Mouse (Mus musculus) liver, adult 2 months (tissue): ENCODE data around the gene Adgrl3. TPM values are rescaled to one million over a fixed set of nuclear protein-coding genes. Genes with fewer than 3 reads are reported as not detected.

Source experiments
- DNase-seq: peaks from one replicate; pipeline ENCODE4 v3.0.0-alpha.2; 2011; ENCODE audit warnings: low read depth, low spot score; ENCODE audit errors: extremely low read depth
- H3K27ac ChIP-seq: fragments of 200-500 bp; replicated peaks from 2 replicates; pipeline ENCODE4 v1.5.1; 2012; ENCODE audit warnings: low read depth, mild to moderate bottlenecking, control low read depth, inconsistent platforms, low read length; ENCODE audit not compliant: insufficient read depth
- H3K27me3 ChIP-seq: fragments of 200-500 bp; 2 replicates; pipeline ENCODE4 v1.6.1; 2012; ENCODE audit warnings: mild to moderate bottlenecking, moderate library complexity, low read length, inconsistent platforms; ENCODE audit not compliant: control insufficient read depth, insufficient read depth
- H3K36me3 ChIP-seq: fragments of 200-500 bp; 2 replicates; pipeline ENCODE4 v1.6.1; 2012; ENCODE audit warnings: low read length, inconsistent platforms; ENCODE audit not compliant: control insufficient read depth, insufficient read depth
- H3K4me1 ChIP-seq: fragments of 200-500 bp; 2 replicates; pipeline ENCODE4 v1.6.1; 2011; ENCODE audit warnings: low read length; ENCODE audit not compliant: control insufficient read depth, insufficient read depth
- H3K4me3 ChIP-seq: fragments of 200-500 bp; 2 replicates; pipeline ENCODE4 v1.5.1; 2011; ENCODE audit warnings: low read depth, mild to moderate bottlenecking, control low read depth, low read length, moderate library complexity; ENCODE audit not compliant: insufficient read depth
- H3K79me2 ChIP-seq: fragments of 200-500 bp; 2 replicates; pipeline ENCODE4 v1.6.1; 2012; ENCODE audit warnings: inconsistent platforms, mild to moderate bottlenecking, low read length, moderate library complexity; ENCODE audit not compliant: control insufficient read depth, insufficient read depth
- H3K9ac ChIP-seq: fragments of 200-500 bp; 2 replicates; pipeline ENCODE4 v1.6.1; 2012; ENCODE audit warnings: low read depth, mild to moderate bottlenecking, control low read depth, inconsistent platforms, low read length
- CTCF ChIP-seq: fragments of 200-500 bp; IDR thresholded peaks from 2 replicates; pipeline ENCODE4 v1.5.1; 2011; ENCODE audit warnings: low read depth, low read length, control low read depth
- POLR2A ChIP-seq: fragments of 200-500 bp; IDR thresholded peaks from 2 replicates; pipeline ENCODE4 v1.6.1; 2011; ENCODE audit warnings: low read length, control low read depth; ENCODE audit not compliant: insufficient read depth; ENCODE audit errors: extremely low read depth
- WGBS: fragments of 180-500 bp; shearing (Covaris S2); methylation state at CpG from one replicate; pipeline ENCODE4 v1.1.7; 2018; 5-methylcytosine and 5-hydroxymethylcytosine counted together
- polyA plus RNA-seq: library from polyadenylated mRNA; depleted of rRNA; stranded (reverse); fragments of >200 nt; gene quantifications from 2 replicates; pipeline ENCODE4 v1.2.3, GENCODE M21; 2012
- total RNA-seq: library from RNA; depleted of rRNA; stranded (reverse); fragments of >200 nt; gene quantifications from 2 replicates; pipeline ENCODE4 v1.2.3, GENCODE M21; 2014

Adgrl3 gene
- total and polyA plus RNA-seq, 2 experiments: 0.33 to 1.0 TPM

DNA sequence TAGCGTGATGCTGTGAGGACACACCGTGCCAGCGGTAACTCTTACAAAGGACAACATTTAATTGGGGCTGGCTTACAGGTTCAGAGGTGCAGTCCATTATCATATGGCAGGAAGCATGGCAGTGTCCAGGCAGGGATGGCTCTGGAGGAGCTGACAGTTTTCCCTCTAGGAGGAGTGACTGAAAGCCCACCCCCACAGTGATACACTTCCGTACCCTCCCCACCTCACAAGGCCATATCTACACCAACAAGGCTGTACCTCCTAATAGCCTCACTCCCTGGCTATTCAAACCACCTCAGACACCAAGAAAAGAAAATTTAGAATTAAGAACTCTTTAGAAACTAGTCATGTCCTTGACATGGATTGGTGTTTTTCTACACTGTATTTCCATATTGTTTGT is 583.0 kb downstream of the Adgrl3 start:
- TF ChIP-seq CTCF (no peak), POLR2A (no peak)
- Histone ChIP-seq H3K4me1 (no peaks in the 10 kb centered on the region), H3K36me3 (no peaks in the 10 kb centered on the region), H3K79me2 (no peaks in the 10 kb centered on the region), H3K4me3 (no peak overlapping the region), H3K9ac (no peak overlapping the region), H3K27ac (no peak overlapping the region), H3K27me3 (no peaks in the 10 kb centered on the region)
- DNase-seq: no peak
- 96% methylated on average over 4 of the region's 4 CpGs for WGBS

DNA sequence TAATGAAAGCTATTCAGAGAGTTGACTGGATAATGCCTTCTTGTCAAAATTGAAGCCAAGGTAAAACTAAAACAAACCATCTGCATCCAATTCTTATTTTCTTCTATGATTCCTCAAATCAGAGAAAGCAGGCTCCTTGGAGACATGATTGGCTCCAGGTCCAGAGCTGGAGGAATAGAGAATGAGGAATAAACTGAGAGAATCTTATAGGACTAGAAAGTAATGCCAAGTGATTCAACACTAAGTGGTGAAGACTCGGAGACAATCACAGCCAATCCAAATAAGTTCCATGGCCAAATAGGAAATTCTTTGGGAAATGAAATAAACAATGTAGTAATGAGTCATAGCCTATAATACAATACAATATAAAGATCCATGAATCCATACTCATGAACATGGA is 585.7 kb downstream of the Adgrl3 start:
- H3K27me3 ChIP-seq: no peaks in the 10 kb centered on the region
- H3K4me3 ChIP-seq: no peak overlapping the region
- no peaks in the 10 kb centered on the region for H3K79me2 ChIP-seq
- WGBS: 74% methylated on average over 1 of the region's 1 CpGs
- no peak overlapping the region for H3K27ac ChIP-seq
- DNase-seq: no peak
- no peaks in the 10 kb centered on the region for H3K4me1 ChIP-seq
- TF ChIP-seq CTCF (no peak), POLR2A (no peak)
- no peak overlapping the region for H3K9ac ChIP-seq
- no peaks in the 10 kb centered on the region for H3K36me3 ChIP-seq

DNA sequence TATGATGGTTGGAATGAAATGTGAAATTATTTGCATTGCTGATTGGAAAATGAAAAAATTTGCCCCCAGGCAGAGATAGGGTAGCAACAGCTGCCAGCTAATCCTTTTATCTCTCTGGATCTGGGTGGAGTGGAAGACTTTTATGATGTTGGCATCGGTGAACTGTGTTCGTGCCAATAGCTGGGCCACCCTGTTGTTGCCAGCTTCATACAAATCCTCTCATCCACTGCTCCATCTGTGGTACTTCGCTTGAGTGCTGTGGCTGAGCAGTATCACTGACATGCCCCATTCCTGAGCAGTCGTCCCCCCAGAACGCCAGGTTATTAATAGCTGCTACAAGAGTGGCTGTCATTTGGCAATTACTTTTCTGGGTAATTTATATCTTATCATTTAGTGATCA is 590.3 kb downstream of the Adgrl3 start:
- Histone ChIP-seq H3K4me3 (no peak overlapping the region), H3K36me3 (no peaks in the 10 kb centered on the region), H3K9ac (no peak overlapping the region), H3K79me2 (no peaks in the 10 kb centered on the region), H3K27ac (no peak overlapping the region), H3K27me3 (no peaks in the 10 kb centered on the region), H3K4me1 (peaks cover under 1% of the 10 kb centered on the region; the same call in 1 of the 2 replicates)
- 93% methylated on average over 5 of the region's 5 CpGs for WGBS
- DNase-seq: no peak
- TF ChIP-seq CTCF (no peak), POLR2A (no peak)

DNA sequence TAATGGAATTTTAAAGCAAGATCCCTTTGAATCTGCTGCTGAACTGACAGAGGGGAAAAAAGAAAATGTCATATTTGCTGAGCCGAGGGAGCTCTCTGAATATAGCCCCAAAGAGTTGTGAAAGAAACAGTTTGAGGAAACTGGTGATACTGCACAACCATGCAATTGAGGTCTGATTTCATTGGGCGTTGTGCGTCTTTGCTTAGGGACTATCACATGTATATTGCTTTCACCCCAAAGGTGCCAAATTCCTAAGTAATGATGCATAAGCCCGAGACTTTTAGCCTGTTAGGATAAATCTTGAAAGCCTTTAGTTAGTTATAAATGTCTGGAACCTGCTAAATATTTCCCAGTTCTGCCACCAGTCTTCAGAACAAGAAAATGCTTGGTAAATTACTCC is 594.7 kb downstream of the Adgrl3 start:
- no peak for DNase-seq
- Histone ChIP-seq H3K4me3 (no peak overlapping the region), H3K9ac (no peak overlapping the region), H3K36me3 (no peaks in the 10 kb centered on the region), H3K79me2 (no peaks in the 10 kb centered on the region), H3K27ac (no peak overlapping the region), H3K27me3 (no peaks in the 10 kb centered on the region), H3K4me1 (peaks cover 2% of the 10 kb centered on the region; the same call in 1 of the 2 replicates)
- WGBS: 79% methylated on average over 4 of the region's 4 CpGs
- TF ChIP-seq CTCF (no peak), POLR2A (no peak)

DNA sequence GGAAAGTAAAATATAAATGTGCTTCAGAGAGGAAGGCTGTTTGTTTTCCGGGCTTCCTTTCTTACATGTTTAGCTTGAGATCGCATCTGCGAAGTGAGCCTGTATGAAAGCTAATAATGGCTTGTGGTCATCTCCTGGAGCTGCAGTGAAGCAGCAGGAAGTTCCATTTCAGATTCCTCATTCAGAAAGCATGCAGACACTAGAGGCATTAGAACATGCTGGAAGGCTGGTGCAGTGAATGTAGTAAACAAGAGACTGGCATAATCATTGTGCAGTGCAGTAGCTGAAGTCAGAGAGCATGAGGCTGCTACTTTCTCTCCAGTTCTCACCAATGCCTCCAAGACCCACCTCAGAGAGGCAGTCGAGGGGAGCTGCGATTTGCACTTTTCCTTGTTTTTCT is 601.2 kb downstream of the Adgrl3 start:
- no peaks in the 10 kb centered on the region for H3K27me3 ChIP-seq
- DNase-seq: no peak
- no peak overlapping the region for H3K4me3 ChIP-seq
- no peak for TF ChIP-seq CTCF
- no peak for TF ChIP-seq POLR2A
- no peaks in the 10 kb centered on the region for H3K36me3 ChIP-seq
- no peak overlapping the region for H3K27ac ChIP-seq
- no peaks in the 10 kb centered on the region for H3K4me1 ChIP-seq
- 73% methylated on average over 5 of the region's 5 CpGs for WGBS
- H3K79me2 ChIP-seq: no peaks in the 10 kb centered on the region
- no peak overlapping the region for H3K9ac ChIP-seq

DNA sequence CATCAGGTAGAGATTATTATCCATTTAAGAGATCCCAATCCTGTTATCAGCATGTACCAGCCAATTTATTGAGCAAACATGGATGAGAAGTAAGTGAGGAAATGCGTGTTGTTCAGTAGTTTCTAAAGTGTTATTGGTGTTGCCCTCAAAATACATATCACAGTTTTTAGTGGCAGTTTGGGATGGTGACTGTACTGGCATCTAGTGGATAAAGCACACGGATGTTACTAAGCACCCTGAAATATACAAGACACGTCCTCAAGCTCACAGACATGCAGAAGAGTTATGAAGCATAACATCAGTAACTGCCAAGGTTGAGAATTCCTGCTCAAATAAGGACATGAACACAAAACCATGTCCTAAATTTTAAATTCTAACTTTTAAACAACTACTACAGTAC is 601.8 kb downstream of the Adgrl3 start:
- no peaks in the 10 kb centered on the region for H3K4me1 ChIP-seq
- H3K79me2 ChIP-seq: no peaks in the 10 kb centered on the region
- 63% methylated on average over 3 of the region's 3 CpGs for WGBS
- no peak for TF ChIP-seq POLR2A
- TF ChIP-seq CTCF: no peak
- DNase-seq: no peak
- H3K36me3 ChIP-seq: no peaks in the 10 kb centered on the region
- no peak overlapping the region for H3K9ac ChIP-seq
- H3K27ac ChIP-seq: no peak overlapping the region
- H3K27me3 ChIP-seq: no peaks in the 10 kb centered on the region
- H3K4me3 ChIP-seq: no peak overlapping the region
